Mouse (Mus musculus): ENCODE measurements around the gene Cblb. TPM values are rescaled to one million over a fixed set of nuclear protein-coding genes. Genes with fewer than 3 reads are reported as not detected.

The Cblb gene
- polyA plus RNA-seq, 2 experiments = 1.8 TPM

DNA sequence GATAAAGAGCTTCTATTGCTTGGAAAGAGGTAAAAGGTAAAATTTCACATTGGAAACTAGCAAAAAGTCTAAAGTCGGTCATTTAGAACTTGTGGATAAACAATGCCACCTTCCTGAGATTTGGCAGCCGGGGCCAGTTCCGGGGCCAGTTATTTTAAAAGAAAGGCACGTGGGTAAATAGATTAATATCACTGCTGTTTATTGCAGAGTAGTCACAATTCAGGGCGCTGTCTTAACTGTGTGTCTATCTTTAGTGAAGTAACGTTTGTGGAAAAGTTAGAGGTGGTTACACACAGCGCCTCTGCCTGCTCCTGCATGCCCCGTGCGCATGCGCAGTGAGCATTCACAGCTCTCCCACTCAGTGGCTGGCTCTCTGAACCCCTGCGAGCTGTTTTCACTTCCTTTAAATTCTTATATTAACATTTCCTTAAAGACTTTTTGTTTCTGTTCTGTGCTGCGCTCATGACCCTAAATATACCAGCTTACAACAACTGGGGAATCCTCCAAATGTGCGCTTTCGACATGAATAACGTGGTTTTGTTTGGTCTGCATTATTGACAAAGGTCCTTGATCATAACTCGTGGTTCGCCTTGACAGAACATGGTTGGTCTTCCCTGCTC, 29.2 kb downstream of the Cblb start:
- Histone ChIP-seq H3K9me3 (ENCODE audit: control insufficient read depth, low read length) (no peaks in the 10 kb centered on the region), H3K9ac (replicated peaks) (no peak overlapping the region), H3K27me3 (ENCODE audit: control insufficient read depth, insufficient read depth, low read length) (no peaks in the 10 kb centered on the region), H3K27ac (no peak overlapping the region), H3K36me3 (replicated peaks; ENCODE audit: control insufficient read depth, insufficient read depth, low read depth) (no peaks in the 10 kb centered on the region), H3K4me2 (ENCODE audit: low read depth) (peak overlapping the region; percentile 44), H3K4me1 (replicated peaks; ENCODE audit: control insufficient read depth in 2 of 2, insufficient read depth in 2 of 2, low read length in 1 of 2) (peaks cover 8 to 34% of the 10 kb centered on the region in 2 experiments), H3K4me3 (ENCODE audit: insufficient read depth in 1 of 2, low read depth in 2 of 2, low read length in 2 of 2) (no peak overlapping the region)
- no peak for TF ChIP-seq CTCF (IDR thresholded peaks at IDR 0.05; ENCODE audit: low read depth)
- ATAC-seq (ENCODE audit: insufficient read depth) (peak; percentile 62), DNase-seq (ENCODE audit: low read depth in 3 of 3, low spot score in 3 of 3) (peak in 1 of 3 experiments; percentile 33)
- 40% methylated on average over 17 of the region's 17 CpGs for WGBS (ENCODE audit: insufficient replicate concordance)

DNA sequence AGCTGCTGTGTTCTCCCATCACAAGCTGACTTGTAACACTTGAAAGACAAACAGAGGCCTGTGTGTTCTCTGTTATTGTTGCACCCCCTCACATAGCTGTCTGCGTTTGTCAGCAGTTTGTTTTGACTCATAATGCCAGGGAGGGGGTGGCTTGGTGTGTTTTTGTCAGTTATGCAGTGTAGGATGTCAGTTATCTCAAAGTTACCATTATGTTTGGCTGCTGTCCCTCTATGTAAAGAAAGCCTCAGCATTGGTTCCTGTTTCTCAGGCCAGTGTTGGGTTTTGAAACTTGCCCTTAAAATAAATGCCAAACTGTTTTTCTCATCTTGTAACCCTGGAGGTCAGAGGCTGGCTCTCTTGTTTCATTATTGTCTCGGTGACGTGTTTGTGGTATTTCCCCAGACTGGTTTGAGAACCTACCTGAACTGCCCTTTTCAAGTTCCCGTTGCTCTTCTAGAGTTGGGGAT, 30.0 kb downstream of the Cblb start:
- Histone ChIP-seq H3K4me1 (replicated peaks; ENCODE audit: control insufficient read depth in 2 of 2, insufficient read depth in 2 of 2, low read length in 1 of 2) (peaks cover 8 to 32% of the 10 kb centered on the region in 2 experiments), H3K9ac (replicated peaks) (no peak overlapping the region; the same call in 1 of the 2 replicates), H3K4me2 (ENCODE audit: low read depth) (peak overlapping the region; percentile 44; the same call in 1 of the 2 replicates), H3K36me3 (replicated peaks; ENCODE audit: control insufficient read depth, insufficient read depth, low read depth) (no peaks in the 10 kb centered on the region), H3K4me3 (ENCODE audit: insufficient read depth in 1 of 2, low read depth in 2 of 2, low read length in 2 of 2) (no peak overlapping the region), H3K9me3 (ENCODE audit: control insufficient read depth, low read length) (no peaks in the 10 kb centered on the region), H3K27ac (peak overlapping the region; percentile 31), H3K27me3 (ENCODE audit: control insufficient read depth, insufficient read depth, low read length) (no peaks in the 10 kb centered on the region)
- TF ChIP-seq EP300 (IDR thresholded peaks at IDR 0.05; ENCODE audit: low read depth) = no peak
- no peak for TF ChIP-seq CTCF (IDR thresholded peaks at IDR 0.05; ENCODE audit: low read depth)
- WGBS (ENCODE audit: insufficient replicate concordance) = 20% methylated on average over 4 of the region's 4 CpGs
- ATAC-seq (ENCODE audit: insufficient read depth) (peak; percentile 44), DNase-seq (ENCODE audit: low read depth in 3 of 3, low spot score in 3 of 3) (no peak)

DNA sequence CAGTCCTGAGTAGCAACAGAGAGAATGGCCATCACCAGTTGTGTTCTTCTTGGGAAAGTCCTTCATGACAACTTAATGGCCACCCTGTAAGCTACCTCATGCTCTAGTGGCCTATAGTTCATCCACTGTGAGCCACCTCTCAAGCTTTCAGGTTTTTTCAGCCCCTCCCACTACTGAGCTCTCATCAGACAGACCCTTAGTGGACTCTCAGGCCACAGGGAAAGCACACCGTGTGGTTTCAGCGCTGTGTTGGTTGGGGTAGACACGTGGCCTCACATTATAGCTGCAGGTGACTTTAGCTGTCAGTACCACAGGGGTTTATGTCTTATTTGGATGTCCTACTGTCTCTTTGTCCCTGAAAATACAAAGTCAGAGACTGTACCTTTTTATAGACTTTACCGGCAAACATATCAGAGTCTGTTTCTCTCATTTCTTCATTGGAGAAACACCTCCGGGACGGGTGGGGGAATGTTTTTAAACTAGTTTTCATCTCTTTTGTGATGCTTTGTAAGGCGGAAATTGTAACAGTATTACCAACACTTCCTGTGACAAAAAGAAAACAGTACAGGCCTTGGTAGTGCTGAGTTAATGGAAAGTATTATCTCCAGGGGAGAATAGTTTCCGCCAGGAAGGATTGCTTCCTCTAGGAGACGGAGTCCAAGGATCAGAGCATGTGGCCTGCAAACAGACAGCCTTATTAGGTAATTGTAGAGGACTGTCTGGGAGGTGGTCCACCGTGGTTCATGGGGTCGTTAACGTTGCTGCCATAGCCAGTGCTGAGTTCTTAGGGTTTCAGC, 33.5 kb downstream of the Cblb start:
- Histone ChIP-seq H3K9ac (replicated peaks) (no peak overlapping the region), H3K9me3 (ENCODE audit: control insufficient read depth, low read length) (no peaks in the 10 kb centered on the region), H3K4me1 (replicated peaks; ENCODE audit: control insufficient read depth in 2 of 2, insufficient read depth in 2 of 2, low read length in 1 of 2) (peaks cover 14 to 27% of the 10 kb centered on the region in 2 experiments), H3K4me2 (ENCODE audit: low read depth) (no peak overlapping the region), H3K27ac (no peak overlapping the region), H3K27me3 (ENCODE audit: control insufficient read depth, insufficient read depth, low read length) (no peaks in the 10 kb centered on the region), H3K36me3 (replicated peaks; ENCODE audit: control insufficient read depth, insufficient read depth, low read depth) (no peaks in the 10 kb centered on the region), H3K4me3 (ENCODE audit: insufficient read depth in 1 of 2, low read depth in 2 of 2, low read length in 2 of 2) (no peak overlapping the region)
- TF ChIP-seq EP300 (IDR thresholded peaks at IDR 0.05; ENCODE audit: low read depth) = no peak
- no peak for TF ChIP-seq CTCF (IDR thresholded peaks at IDR 0.05; ENCODE audit: low read depth)
- ATAC-seq (ENCODE audit: insufficient read depth) (no peak), DNase-seq (ENCODE audit: low read depth in 3 of 3, low spot score in 3 of 3) (no peak)
- 54% methylated on average over 12 of the region's 12 CpGs for WGBS (ENCODE audit: insufficient replicate concordance)

DNA sequence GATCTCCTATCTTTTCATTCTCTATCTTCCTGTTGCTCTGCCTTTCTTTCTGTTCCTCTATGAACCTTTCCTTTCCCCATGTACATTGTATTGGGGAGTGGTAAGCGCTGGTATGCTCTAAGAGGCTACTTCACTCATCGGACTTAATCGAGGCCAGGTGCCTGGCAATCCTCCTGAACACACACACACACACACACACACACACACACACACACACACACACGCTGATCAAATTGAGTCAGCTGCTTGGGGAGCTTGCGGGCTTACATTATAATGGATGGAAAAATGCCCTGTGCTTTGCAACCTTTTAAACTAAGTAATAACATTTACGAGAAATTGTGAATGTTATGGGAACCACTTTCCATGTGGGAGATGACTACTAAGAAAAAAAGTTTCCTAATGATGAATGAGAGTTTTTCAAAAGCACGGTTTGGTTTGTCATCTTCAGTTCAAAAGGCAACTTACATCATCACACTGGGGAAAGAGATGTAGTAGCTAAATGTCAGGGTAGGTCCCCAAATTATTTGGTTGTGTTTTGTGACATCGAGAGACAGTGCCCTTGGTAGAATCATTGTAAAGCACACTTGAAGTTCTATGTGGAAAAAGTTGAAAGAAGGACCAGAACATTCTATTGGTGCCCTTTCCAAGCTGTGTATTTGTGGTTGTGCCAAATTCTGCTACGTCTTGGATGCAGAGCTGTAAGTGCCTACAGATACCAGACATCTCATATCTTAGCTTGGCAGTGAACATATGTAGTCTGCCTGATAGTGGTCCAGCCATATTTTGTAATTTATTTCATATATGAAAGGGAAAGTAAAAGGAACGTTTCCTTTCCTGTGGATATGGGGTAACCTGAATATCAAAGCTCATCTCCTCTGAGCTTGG, 36.8 kb downstream of the Cblb start:
- Histone ChIP-seq H3K4me3 (ENCODE audit: insufficient read depth in 1 of 2, low read depth in 2 of 2, low read length in 2 of 2) (no peak overlapping the region), H3K4me1 (replicated peaks; ENCODE audit: control insufficient read depth in 2 of 2, insufficient read depth in 2 of 2, low read length in 1 of 2) (peaks cover 9 to 12% of the 10 kb centered on the region in 2 experiments), H3K36me3 (replicated peaks; ENCODE audit: control insufficient read depth, insufficient read depth, low read depth) (no peaks in the 10 kb centered on the region), H3K9ac (replicated peaks) (no peak overlapping the region), H3K27ac (no peak overlapping the region), H3K4me2 (ENCODE audit: low read depth) (peak overlapping the region; percentile 36), H3K27me3 (ENCODE audit: control insufficient read depth, insufficient read depth, low read length) (no peaks in the 10 kb centered on the region), H3K9me3 (ENCODE audit: control insufficient read depth, low read length) (no peaks in the 10 kb centered on the region)
- TF ChIP-seq CTCF (IDR thresholded peaks at IDR 0.05; ENCODE audit: low read depth) (no peak), EP300 (IDR thresholded peaks at IDR 0.05; ENCODE audit: low read depth) (peak; percentile 73)
- DNase-seq (ENCODE audit: low read depth in 3 of 3, low spot score in 3 of 3) (peak in 1 of 3 experiments; percentile 45), ATAC-seq (ENCODE audit: insufficient read depth) (peak; percentile 77)
- WGBS (ENCODE audit: insufficient replicate concordance) = 61% methylated on average over 10 of the region's 10 CpGs

Measured in liver, embryonic 14.5 days (tissue).